Mouse (Mus musculus): ENCODE data around the gene Qsox2.
A peak's percentile ranks its signal among the peaks of the same experiment; 100 is the strongest.

Gene Qsox2

DNA sequence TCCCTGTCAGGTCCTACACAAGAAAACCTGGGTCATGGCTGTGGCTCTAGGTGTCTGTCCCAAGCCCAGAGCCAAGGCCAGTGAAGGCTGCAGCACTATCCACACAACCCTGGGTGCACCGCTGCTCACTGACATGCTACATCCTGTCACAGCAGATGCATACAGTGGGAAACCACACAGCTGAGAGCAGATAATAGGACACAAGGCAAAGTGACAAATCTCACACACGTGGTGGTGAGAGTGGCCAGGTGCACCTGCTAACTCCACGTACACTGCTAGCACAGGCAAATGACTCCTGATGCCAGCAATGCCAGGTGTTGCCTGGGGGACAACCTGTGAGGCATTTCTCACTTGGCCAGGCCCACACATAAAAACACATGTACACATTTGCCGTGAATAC lies 12.1 kb downstream of the Qsox2 start:
- DNase-seq (ENCODE audit: low read depth, low spot score), result no peak

DNA sequence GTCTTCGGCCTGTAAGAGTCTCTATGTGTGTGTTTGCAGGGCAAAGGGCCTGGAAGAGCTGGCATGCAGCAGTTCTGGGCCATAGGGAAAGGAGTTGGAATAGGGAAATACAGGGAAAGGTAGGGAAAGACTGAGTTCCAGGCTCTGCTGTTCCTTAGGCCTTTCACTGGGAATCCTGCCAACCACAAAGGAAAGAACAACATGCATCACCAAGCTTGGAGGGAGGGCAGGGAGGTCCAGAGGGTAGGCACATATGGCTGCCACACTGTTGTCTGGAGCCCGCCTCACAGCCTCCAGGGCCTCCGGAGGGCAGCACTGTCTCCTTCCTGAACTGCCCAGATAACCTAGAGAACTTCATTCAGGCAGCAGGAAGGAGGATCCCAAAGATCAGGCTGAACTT lies 13.4 kb downstream of the Qsox2 start:
- DNase-seq (ENCODE audit: low read depth, low spot score), result no peak

DNA sequence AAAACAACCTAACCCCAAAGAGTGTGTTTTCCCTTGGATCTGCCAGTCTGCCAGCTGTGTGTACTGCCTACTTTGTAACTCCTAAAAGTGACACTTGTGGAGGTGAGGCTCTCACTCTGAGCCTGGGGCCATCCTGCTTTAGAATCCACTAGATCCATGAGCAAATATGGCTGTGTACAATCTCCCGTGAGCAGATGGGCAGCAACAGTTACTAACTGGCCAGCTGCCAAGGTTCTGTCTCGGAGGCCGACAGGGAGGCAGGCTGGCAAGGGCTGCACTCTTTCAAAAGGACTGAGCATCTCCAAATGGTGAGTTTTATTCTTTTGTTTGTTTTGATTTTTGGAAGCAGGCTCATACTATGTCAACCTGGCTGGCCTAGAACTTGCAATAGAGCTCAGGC lies 22.8 kb downstream of the Qsox2 start:
- no peak for DNase-seq (ENCODE audit: low read depth, low spot score)

DNA sequence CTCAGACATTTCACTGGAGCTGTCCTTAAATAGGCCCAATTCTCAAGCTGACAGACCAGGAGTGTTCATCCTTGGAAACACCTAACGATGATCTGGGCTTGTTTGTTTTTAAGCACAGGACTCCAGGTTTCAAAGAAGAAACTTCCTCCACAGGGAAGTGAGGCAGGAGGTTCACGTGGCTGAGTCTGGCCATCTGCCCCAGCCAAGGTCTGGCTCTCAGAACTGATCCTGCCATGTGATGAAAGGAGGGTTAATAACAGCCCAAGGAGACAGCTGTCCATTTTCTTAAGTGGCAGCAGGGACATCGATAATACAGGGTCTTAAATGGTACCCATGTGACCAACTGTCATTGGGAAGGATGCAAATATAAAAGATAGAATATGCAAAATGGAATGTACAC lies 27.8 kb downstream of the Qsox2 start:
- no peak for DNase-seq (ENCODE audit: low read depth, low spot score)

DNA sequence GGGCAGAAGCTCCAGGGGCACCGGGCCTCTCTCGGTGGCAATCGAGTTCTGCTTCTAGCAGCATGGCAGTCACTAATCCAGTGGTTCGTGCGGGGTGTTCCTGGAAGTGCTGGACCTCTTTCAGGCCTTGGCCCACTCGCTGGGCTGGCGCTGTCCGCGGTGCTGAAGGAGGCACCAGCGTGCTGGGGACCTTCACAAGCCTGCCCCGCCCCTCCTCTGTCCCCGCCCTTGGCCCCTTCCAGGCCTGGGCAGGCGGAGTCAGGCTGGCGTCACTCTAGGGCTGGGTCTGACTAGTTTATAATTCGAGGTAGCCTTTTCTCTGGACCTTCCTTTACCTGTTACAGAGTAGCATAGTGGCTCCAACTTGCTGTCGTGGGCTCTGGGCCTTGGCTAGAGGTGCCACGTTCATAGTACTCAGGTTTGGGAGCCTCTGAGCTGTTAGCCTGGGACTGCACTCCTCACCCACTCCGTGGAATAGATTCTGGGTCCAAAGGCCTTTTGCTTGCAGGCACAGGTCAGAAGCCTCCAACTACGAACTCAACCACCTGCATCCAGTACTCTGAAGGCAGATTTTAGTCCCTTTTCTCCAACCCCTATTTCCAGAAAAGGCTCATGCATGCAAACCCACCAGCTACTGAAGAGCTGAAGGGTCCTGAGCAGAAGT lies 29.1 kb downstream of the Qsox2 start, which contains the start of gene Lhx3:
Gene Lhx3 (minus strand): TSS at position 164 of the 664 bp plus-strand sequence.
- DNase-seq (ENCODE audit: low read depth, low spot score), result peak; percentile 86

DNA sequence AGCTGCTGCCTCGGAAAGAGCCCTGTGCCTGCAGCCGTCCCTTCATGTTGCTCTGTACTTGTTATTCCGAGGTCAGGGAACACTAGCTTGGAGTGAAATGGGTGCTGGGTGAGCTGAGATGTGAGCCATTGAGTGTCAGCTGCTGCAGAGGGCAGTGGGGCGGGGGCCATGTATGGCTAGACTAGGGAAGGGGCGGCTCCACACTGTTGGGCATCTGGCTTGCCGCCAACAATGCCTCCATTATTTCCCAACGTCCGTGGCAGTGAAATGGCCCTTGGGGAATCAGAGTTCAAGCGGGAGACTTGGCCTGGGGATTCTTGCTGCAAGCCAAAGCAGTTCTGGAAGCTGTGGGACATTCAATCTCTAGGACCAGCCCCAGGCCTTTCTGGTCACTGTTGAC lies 29.8 kb downstream of the Qsox2 start:
- DNase-seq (ENCODE audit: low read depth, low spot score), result no peak

DNA sequence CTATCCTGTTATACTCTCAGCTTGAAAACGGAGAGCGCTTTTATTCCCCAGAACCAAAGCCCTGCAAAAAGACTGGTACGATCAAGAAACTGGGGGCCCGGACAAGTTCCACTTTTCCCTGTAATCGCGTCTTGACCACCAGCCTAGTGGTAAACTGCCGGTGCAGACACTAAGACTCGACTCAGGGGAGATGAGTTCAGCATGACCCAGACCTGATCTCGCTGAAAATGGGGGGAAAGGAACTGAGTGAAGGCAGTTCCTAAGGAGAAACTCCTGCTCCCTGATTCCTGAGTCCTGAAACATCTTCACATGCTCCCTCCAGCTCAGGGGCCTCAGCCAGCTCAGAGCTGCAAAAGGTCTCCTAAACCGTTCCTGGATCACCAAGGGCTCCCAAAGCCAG lies 31.6 kb downstream of the Qsox2 start:
- no peak for DNase-seq (ENCODE audit: low read depth, low spot score)

DNA sequence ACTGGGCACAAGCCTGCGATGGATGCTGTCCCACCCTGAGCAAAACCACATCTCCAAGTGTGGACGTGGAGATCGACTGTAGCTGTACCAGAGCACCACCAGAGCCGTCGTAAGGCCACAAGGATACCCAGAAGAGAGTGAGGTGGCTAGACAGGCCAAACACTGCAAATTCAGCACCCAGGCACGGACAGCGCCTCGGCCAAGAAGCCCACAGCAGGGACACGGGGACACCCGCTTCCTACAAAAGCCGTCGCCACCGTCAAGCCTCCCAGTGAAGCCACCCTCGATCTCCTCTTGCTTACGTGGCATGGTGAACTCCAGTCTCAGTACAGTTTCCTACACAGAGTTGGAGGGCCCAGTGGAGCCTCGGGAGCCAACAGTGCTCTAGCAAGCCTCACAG lies 32.2 kb downstream of the Qsox2 start:
- peak; percentile 38 for DNase-seq (ENCODE audit: low read depth, low spot score)

DNA sequence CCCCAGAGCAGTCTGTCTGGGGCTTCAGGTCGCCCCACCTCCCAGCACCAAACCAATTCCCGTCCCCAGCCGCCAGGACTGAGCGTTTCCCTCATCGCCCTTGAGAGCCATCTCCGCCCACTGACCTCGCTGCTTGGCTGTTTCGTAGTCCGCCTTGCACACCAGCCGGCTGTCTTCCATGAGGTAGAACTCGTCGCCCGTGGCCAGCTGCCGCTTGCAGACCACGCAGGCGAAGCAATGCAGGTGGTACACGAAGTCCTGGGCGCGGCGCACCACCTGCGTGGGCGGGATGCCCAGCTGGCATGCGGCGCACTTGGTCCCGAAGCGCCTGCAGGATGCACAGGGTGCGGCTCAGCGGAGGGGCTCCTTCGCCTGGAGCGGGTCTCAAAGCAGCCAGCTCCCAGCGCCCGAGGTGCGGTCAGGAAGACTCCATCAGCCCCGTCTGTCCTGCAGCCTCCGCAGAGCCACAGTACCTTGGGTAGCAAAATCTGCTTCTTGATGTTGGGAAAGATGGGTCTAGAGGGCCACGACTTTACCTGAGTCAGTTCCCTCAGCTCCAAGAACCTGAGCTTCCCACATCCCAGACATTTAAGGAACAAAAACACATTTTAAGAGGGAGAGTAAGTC lies 34.4 kb downstream of the Qsox2 start:
- DNase-seq (ENCODE audit: low read depth, low spot score), result no peak

DNA sequence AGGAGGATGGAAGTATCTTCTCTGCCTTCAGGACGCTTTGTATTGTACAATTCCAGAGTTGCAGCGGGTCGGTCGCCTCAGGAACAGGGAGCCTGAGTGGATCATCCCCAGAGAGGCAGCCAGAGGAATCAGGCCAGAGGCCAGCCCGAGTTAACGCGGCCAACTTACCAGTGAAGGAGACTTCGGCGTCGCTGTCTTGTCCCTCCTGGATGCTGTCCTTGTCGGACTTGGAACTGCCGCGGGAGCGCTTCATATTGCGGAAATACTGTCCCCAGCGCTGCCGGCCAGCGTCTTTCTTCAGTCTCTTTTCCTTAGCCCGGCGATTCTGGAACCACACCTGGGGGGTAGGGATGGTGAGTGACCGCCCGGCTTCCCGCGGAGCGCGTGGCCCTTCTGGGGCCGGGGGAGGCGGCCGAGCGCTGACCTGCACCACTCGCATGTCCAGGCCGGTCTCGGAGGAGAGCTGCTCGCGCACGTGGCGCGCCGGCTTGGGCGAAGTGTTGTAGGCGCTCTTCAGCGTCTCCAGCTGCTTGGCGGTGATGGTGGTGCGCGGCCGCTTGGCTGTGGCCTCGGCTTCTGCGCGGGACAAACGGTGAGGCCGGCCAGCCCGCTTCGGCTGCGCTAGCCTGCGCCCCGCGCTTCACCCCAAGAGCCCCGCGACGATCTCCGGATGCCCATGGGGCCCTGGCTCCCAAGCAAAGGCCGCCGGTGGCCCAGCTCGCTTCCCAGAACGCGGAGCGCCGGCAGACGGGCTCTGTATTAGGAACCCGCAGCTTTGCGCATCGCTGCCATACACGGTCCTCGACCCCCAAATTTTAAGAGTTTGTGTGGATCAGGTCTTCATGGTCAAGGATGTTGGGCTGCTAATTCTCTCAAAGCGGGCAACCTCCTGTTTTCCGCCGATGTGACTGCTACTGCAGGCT lies 35.1 kb downstream of the Qsox2 start:
- no peak for DNase-seq (ENCODE audit: low read depth, low spot score)

DNA sequence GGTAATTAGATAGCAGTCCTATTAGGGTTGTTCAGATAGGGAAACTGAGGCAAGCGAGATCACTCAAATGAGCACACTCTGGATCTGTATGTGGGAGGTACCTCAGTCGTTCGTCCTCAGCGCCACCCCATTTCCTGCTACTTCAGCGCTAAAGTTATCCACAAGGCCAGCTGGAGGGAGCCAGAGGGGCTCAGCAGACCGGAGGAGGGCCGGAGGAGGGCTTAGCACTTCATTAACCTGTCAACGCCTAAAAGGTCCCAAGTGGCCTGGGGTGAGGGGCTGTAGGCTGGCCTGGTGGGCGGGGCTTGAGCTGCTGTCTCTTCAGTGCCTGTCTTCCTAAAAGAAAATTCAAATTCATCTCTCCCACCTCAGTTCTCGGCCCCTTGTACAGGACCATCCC lies 38.8 kb downstream of the Qsox2 start:
- peak; percentile 41 for DNase-seq (ENCODE audit: low read depth, low spot score)

DNA sequence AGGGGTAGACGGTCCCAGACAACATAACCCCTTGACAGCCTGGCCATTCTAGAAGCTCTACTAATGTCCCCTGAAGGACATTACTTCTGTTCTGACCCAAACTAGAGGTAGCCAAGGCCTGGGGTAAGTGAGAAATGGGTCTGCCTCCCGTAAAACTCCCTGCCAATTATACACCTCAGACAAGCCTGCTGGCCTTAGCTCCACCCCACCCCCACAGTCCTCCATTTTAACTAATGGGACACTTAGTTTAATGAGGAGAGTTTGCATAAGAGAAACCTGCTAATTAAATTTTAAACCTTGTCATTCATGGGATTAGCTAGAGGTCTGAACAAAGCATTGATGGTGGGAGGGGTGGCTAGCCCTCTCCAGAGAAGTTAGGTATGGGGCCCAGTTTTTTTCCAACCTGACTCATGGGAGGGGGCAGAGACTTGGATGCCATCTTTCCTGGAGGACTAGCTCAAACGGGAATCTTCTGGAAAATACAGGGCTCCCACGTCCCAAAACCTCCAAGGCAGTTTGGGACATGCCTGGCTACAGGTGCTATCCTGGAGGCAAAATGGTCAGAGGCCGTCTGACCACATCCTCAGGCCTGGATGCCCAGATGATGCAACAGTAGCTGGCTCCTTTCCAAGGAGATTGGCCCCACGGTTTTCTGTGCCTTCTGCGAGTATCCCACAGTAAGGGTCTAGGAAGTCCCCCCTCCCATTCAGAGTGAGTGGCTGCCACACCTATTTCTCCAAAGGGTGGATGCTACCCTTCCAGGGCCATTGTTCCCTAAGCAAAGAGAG lies 42.6 kb downstream of the Qsox2 start:
- DNase-seq (ENCODE audit: low read depth, low spot score), result no peak

DNA sequence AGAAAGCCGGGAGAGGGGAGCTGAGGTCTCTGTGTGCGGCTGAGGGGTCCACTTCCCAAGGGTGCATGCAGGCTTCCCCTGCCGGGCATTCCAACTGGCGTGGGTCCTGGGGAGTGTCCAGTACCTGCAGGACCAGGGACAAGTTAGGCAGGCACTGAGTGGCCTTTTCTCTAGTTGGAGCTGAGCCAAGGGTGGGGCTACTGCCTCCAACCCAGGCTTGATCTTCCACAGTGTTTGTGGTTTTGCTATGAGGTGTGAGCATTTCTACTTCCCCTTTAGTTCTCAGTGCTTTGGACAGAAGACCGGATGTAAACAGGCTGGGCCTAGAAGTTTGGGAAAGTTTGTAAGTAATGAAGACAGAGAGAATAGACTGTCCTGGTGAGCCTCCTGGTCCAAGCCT lies 48.8 kb downstream of the Qsox2 start:
- DNase-seq (ENCODE audit: low read depth, low spot score), result no peak

DNA sequence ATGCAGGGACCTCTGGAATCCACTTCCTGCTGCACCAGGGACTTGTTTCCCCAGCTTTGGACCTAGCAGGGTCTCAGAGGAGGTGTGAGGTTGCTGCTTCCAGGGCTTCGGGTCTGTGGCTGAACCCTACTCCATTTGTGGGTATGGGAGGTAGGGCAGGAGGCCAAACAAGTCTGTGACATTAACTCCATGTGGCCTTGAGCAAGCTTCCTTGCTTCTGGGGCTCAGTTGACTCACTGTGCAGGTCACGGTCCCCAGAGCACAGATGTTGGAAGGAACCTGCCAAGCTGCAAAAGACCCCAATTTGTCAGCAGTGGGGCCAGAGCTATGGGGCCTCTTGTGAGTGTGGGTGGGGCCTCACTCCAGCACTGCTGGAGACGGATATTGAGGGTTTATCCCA lies 53.0 kb downstream of the Qsox2 start:
- DNase-seq (ENCODE audit: low read depth, low spot score), result no peak

DNA sequence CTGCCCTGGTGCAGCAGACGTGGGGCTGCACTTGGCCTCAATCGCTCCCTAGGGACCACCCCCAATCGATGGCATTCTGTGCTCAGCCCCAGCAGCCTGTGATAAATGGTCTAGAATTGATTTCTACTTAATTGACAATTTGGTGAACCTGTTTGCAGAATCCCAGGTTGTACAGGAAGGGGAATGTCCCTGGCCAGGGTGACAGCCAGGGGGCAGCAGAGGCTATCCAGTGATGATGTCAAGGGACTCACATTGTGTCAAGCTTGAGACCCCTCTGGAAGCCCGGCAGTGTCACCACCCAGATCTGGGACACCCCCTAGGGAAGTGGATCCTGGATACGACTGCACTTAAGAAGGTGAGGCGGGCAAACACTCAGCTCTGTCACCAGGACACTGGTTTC lies 54.7 kb downstream of the Qsox2 start:
- DNase-seq (ENCODE audit: low read depth, low spot score), result peak; percentile 27

DNA sequence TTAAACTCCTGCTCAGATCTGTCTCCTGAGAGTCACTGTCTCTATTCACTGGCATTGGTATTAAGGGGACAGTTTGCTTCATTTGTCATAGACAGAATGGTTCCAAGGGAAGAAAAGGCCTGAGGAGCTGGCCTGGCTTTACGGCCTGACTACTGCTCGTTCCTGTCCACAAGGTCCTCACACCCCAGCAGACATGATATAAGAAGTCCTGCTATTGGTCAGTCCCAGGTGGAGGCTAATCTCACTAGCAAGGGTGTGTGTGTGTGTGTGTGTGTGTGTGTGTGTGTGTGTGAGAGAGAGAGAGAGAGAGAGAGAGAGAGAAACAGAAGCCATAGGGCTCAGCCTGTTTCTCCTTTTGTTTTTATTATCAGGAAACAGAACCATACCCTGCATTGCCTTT lies 60.1 kb downstream of the Qsox2 start:
- DNase-seq (ENCODE audit: low read depth, low spot score), result no peak

DNA sequence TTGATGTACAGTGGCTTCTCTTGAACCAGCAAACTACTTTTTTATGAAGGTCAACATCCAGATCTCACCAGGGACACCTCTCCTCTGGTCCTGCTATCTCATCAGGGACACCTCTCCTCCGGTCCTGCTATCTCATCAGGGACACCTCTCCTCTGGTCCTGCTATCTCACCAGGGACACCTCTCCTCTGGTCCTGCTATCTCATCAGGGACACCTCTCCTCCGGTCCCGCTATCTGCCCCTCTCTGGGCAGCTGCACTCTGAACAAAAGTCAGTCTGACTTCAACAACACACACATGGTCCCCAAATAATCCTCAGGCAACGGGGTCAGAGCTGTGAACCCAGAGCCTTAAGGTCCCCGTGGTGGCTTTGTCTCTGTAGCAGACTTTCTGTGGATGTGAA lies 60.6 kb downstream of the Qsox2 start:
- DNase-seq (ENCODE audit: low read depth, low spot score), result no peak

DNA sequence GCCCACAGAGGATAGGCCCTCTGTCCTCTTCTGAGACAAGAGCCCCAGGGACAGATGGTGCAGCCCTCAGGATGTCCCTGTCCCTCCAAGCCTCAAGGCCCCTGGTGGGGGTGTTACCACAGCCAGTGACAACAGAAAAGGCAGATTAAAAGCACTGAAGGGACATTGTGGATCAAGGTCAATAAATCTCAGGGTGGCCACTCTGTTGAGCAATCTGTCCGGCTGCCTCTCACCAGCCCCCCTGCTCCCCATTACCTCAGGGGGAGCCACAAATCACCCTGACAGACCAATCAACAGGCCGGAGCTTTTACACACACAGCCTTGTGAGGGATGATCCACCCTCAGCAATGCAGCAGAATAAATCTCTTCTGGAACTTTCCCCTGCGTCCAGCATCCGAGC lies 62.1 kb downstream of the Qsox2 start:
- DNase-seq (ENCODE audit: low read depth, low spot score), result peak; percentile 22

DNA sequence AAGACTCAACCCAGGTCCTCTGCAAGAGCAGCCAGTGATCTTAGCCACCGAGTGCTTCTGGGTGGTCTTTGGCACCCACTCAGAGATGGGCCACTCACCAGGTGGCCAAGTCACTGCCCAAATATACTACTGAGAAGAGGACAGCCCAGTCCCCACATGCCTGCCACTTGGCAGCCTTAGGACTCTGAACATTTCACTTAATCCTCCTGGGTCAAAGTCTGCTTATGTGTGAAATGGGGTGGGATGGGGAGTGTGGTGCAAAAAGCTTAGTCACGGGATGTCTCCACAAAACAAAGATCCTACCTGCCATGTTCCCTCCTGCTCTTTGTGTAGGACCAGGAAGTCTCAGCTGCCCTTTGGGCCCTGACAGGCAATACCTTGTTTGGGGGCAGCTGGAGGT lies 65.2 kb downstream of the Qsox2 start:
- no peak for DNase-seq (ENCODE audit: low read depth, low spot score)

DNA sequence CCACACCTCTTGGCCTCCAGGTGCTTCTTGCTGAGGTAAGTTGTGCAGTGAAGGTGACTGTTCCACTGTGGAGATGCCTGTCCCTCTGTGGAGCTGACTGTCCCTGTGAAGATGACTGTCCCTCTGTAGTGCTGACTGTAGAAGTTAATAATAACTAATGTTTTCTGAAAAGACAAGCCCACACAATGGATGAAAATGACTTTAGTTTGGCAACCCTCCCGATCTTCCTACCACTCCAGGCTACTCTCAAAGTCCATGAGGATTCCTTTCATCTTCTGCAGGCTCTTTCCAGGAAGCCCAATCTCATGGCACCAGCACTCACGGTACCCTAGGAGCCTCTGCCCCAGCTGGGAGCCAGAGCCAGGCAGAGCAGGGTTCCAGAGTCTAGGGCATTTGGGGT lies 66.9 kb downstream of the Qsox2 start:
- DNase-seq (ENCODE audit: low read depth, low spot score), result no peak

DNA sequence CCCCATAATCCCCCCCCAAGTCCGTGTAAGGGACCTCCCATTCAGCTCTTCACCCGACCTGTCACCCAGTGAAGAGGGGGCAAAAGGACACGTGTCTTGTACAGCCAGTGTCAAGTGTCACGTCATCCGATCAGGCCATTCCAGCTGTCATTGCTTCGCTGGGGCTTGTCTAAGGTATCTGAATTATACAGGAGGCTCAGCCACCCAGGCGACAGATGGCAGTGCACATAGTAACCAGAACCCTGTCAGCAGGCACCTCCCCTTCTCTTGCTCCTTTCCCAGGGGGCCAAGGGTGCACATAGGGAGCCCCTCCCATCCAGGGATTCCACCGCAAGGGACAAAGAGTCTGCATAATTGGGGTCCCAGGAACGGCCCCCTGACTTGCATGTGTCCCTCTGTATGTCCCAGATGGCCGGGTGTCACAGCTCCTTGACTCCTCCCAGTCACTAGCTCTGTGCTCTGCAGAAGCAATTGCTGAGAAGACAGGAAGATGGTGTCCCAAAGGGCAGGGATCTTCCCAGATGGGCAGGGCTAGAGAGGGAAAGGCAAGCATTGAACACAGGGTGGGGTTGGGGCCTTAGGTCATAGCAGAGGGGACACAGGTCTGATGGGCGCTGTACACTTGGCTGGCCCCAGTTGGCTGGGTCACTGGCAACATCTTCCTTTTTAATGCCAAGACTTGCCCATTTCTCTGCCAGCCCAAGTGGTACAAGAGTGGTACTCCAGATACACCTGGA lies 68.3 kb downstream of the Qsox2 start:
- DNase-seq (ENCODE audit: low read depth, low spot score), result peak; percentile 14
